Mouse (Mus musculus) ES-E14 (cell line): Measurements from ENCODE around the gene Mbd3.

Source experiments
- HCFC1 ChIP-seq: IDR thresholded peaks from 2 replicates; pipeline ENCODE4 v1.6.1; 2012; ENCODE audit warnings: low read length, inconsistent platforms, borderline replicate concordance; ENCODE audit not compliant: insufficient read depth
- MAFK ChIP-seq: IDR thresholded peaks from 2 replicates; pipeline ENCODE4 v1.6.1; 2014; ENCODE audit warnings: mild to moderate bottlenecking, low read depth, low read length, inconsistent platforms; ENCODE audit not compliant: insufficient read depth
- ZC3H11A ChIP-seq: IDR thresholded peaks from 2 replicates; pipeline ENCODE4 v1.6.1; 2012; ENCODE audit warnings: low read depth, mild to moderate bottlenecking, inconsistent platforms, low read length, borderline replicate concordance

GRCm38 (mm10) chr10:80434233-80434592 lies 34.9 kb upstream of the Mbd3 start:
- TF ChIP-seq HCFC1 (no peak), MAFK (no peak), ZC3H11A (no peak)
